Mouse (Mus musculus): ENCODE data around the gene Rln1.

DNA sequence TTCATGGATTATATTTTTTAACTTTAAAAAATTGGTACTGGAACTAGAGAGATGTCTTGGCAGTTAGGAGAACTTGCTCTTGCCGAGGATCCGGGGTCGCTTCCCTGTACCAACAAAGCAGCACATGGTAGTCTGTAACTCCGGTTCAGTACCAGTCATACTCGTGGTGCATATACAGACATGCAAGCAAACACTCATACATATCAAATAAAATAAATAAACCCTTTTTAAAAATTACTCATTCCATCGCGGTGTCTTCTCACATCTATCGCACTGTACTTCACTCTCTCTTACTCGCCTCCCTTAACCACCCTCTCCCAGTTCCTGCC lies 8.7 kb downstream of the Rln1 start:
- no peak for TF ChIP-seq CTCF (IDR thresholded peaks at IDR 0.05; ENCODE audit: extremely low read depth, insufficient read depth, insufficient read length, insufficient replicate concordance)
- no peak for TF ChIP-seq POLR2A (IDR thresholded peaks at IDR 0.05; ENCODE audit: low read depth, low read length)
